9 mouse cellular contexts compared by ENCODE assay signal in the genomic region with DNA sequence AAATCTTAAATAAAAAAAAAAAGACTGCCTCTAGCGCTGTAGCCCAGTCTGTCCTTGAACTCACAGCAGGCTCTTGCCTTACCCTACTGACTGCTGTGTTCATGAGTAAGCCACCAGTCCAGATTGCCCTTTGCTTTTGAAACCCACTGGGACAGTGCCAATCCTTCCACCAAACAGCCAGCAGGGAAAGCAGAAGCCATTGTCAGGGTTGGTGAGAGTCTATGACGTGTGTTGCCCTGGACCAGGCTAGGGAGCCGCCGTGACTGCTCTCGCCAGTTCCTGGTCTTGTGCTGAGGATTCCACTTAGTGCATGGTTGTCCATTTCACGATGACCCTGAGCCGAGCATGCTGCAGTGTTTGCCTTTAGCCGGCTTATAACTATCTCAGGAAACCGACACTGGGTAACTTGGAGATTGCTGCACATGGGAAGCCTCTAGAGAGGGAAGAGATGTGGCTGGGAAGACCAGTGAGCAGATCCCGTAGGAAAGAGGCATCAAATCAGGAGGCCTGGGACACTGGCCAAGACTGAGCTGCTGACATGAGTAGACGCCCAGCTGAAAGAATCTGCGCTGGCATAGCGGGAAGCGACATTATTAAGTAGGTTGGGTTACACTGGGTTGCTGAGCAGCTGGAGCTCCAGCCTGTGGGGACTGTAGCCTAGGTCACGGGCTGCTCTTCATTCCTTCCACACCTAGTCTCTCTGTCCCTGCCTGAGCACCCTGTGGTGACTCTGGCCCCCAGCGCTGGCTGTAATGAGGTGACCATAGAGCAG. TPM values are rescaled to one million over a fixed set of nuclear protein-coding genes. Genes with fewer than 3 reads are reported as not detected.
DNase-seq lines count a peak whose midpoint lies in the region; ATAC-seq and TF ChIP-seq lines count a peak whose summit lies in the region.
"Had no signal": no experiment of that assay in that cellular context is flagged by ENCODE, and none has a peak within 500 bp of the region (broad histone marks: within the 10 kb centered on the region; RNA-seq: fewer than 3 reads in every experiment).

No protein-coding gene starts in this region.

- 78% methylated on average over 16 of the region's 16 CpGs for WGBS in forebrain, embryonic 16.5 days
- 92% methylated on average over 16 of the region's 16 CpGs for WGBS in forebrain, embryonic 11.5 days

- TF ChIP-seq CTCF in gastrocnemius, adult 2 months (IDR thresholded peaks at IDR 0.05), result no peak

- DNase-seq in forebrain, embryonic 11.5 days (ENCODE audit: low spot score), result no peak
- DNase-seq in Muller cell, postnatal 12 days (ENCODE audit: inconsistent ontology term), result peak; percentile 53
- DNase-seq in gastrocnemius, adult 2 months, result peak; percentile 92
- DNase-seq in kidney, postnatal 14 days, result peak; percentile 65
- no peak for DNase-seq in spleen, adult 18-20 months
- no peak for DNase-seq in frontal cortex, postnatal 10 days (ENCODE audit: low spot score in 2 of 2)
- no peak for DNase-seq in layer of hippocampus, postnatal 36 days

- no peaks in the 10 kb centered on the region for H3K36me3 ChIP-seq in forebrain, embryonic 16.5 days (ENCODE audit: control insufficient read depth, insufficient read depth)
- H3K36me3 ChIP-seq in forebrain, embryonic 11.5 days (ENCODE audit: control insufficient read depth, insufficient read depth, low read length), result no peaks in the 10 kb centered on the region

- no peak overlapping the region for H3K4me2 ChIP-seq in forebrain, embryonic 16.5 days (ENCODE audit: low read length)
- H3K4me2 ChIP-seq in forebrain, embryonic 11.5 days (ENCODE audit: low read depth, low read length, severe bottlenecking), result no peak overlapping the region

- H3K9ac ChIP-seq in forebrain, embryonic 16.5 days (replicated peaks; ENCODE audit: low read depth, low read length), result no peak overlapping the region
- H3K9ac ChIP-seq in forebrain, embryonic 11.5 days (ENCODE audit: low read length), result no peak overlapping the region

- peaks cover 12% of the 10 kb centered on the region; the same call in 1 of the 2 replicates for H3K4me1 ChIP-seq in forebrain, embryonic 16.5 days (replicated peaks; ENCODE audit: control insufficient read depth, insufficient read depth, low read length)
- H3K4me1 ChIP-seq in forebrain, embryonic 11.5 days (replicated peaks; ENCODE audit: control insufficient read depth, insufficient read depth, low read length), result no peaks in the 10 kb centered on the region

- no peaks in the 10 kb centered on the region for H3K27me3 ChIP-seq in forebrain, embryonic 16.5 days (replicated peaks; ENCODE audit: control insufficient read depth, insufficient read depth, low read length)
- no peaks in the 10 kb centered on the region for H3K27me3 ChIP-seq in forebrain, embryonic 11.5 days (ENCODE audit: control insufficient read depth, insufficient read depth, low read length)

- H3K4me3 ChIP-seq in forebrain, embryonic 16.5 days (replicated peaks; ENCODE audit: low read length), result no peak overlapping the region
- H3K4me3 ChIP-seq in forebrain, embryonic 11.5 days (ENCODE audit: low read depth, low read length), result no peak overlapping the region
- H3K4me3 ChIP-seq in gastrocnemius, adult 2 months, result peak overlapping the region; percentile 27

- peak overlapping the region; percentile 23; the same call in 1 of the 2 replicates for H3K27ac ChIP-seq in forebrain, embryonic 16.5 days (ENCODE audit: low read length)
- H3K27ac ChIP-seq in forebrain, embryonic 11.5 days (ENCODE audit: low read depth, low read length), result no peak overlapping the region
- H3K27ac ChIP-seq in gastrocnemius, adult 2 months, result peak overlapping the region; percentile 88

- no peaks in the 10 kb centered on the region for H3K9me3 ChIP-seq in forebrain, embryonic 16.5 days (ENCODE audit: control insufficient read depth, low read length)
- H3K9me3 ChIP-seq in forebrain, embryonic 11.5 days (ENCODE audit: control insufficient read depth, low read length), result no peaks in the 10 kb centered on the region

- intact Hi-C loops in gastrocnemius, adult 2 months (cut with DNase I), result no loop called here

- no peak for ATAC-seq in forebrain, embryonic 16.5 days
- ATAC-seq in forebrain, embryonic 11.5 days (replicated peaks; ENCODE audit: low FRiP score), result no peak
- ATAC-seq: CD4-positive, CD25-positive, alpha-beta regulatory T cell, adult 4 months had no signal

RNA-seq across cellular contexts. Expression of a gene that starts 19.5 kb away (rescaled TPM):
- polyA plus RNA-seq in forebrain, embryonic 16.5 days (2015; fragmentation: Nextera tagmentation; extraction: Ambion mirVana), result 8.1 and 10.7 TPM in 2 replicates
- polyA plus RNA-seq in forebrain, embryonic 11.5 days (2014; fragmentation: Nextera tagmentation; extraction: Ambion mirVana), result 7.4 and 9.4 TPM in 2 replicates
- 10 to 100 TPM in 1 of 2 experiments, 1 to 10 TPM in 1; 8.1 to 11.7 TPM for total RNA-seq in gastrocnemius, adult 2 months (2021)
- total RNA-seq in layer of hippocampus, postnatal 36 days (2021), result 10 to 100 TPM; 60.1 to 63.9 TPM

RNA-seq across cellular contexts. Expression of a gene that starts 35.7 kb away (rescaled TPM):
- polyA plus RNA-seq in forebrain, embryonic 16.5 days (2015; fragmentation: Nextera tagmentation; extraction: Ambion mirVana), result 16.2 and 19.3 TPM in 2 replicates
- polyA plus RNA-seq in forebrain, embryonic 11.5 days (2014; fragmentation: Nextera tagmentation; extraction: Ambion mirVana), result 21.0 and 24.7 TPM in 2 replicates
- total RNA-seq in gastrocnemius, adult 2 months (2021), result 10 to 100 TPM; 86.7 to 93.4 TPM
- total RNA-seq in layer of hippocampus, postnatal 36 days (2021), result 10 to 100 TPM; 78.5 to 78.9 TPM

Comparison
In these comparisons a context has a peak if more than half of its experiments do, and no peak if none do; other contexts are left out.
1. DNase-seq: peak in Muller cell, postnatal 12 days (single experiment), gastrocnemius, adult 2 months (single experiment) and kidney, postnatal 14 days (single experiment); none in forebrain, embryonic 11.5 days (single experiment), spleen, adult 18-20 months (0 of 2), frontal cortex, postnatal 10 days (0 of 2) and layer of hippocampus, postnatal 36 days (0 of 2).
2. RNA of a gene that starts 19.5 kb away (total RNA-seq): 60.1 to 63.9 TPM in layer of hippocampus, postnatal 36 days; 8.1 to 11.7 TPM in gastrocnemius, adult 2 months; every median in the first group is over 4 times any median in the second.